Mouse (Mus musculus) CH12.LX (cell line): ENCODE data around the gene AC134908.4. TPM values are rescaled to one million over a fixed set of nuclear protein-coding genes. Genes with fewer than 3 reads are reported as not detected.

Experiments
- DNase-seq: peaks from one replicate; pipeline ENCODE4 v3.0.0-alpha.2; 2013; ENCODE audit errors: extremely low read depth
- H3K27ac ChIP-seq: 2 replicates; pipeline ENCODE4 v1.5.1; 2012; ENCODE audit warnings: low read depth, mild to moderate bottlenecking, control low read depth, moderate library complexity; ENCODE audit not compliant: insufficient read depth
- H3K27me3 ChIP-seq: replicated peaks from 2 replicates; pipeline ENCODE3; 2012; ENCODE audit warnings: inconsistent platforms
- H3K36me3 ChIP-seq, 2 experiments: replicated peaks in 1 of 2; 2 replicates each; pipeline versions ENCODE3 to v1.6.1; 2012; ENCODE audit warnings: inconsistent platforms in 1 of 2, low read length in 1 of 2, mild to moderate bottlenecking in 1 of 2, mixed read lengths in 1 of 2, moderate library complexity in 1 of 2; ENCODE audit not compliant: control insufficient read depth in 1 of 2, insufficient read depth in 1 of 2
- H3K4me1 ChIP-seq, 2 experiments: 2 replicates each; pipeline ENCODE4 v1.6.1; 2012; ENCODE audit warnings: inconsistent platforms in 1 of 2, moderate library complexity in 1 of 2; ENCODE audit not compliant: insufficient read depth in 2 of 2, control insufficient read depth in 1 of 2
- H3K4me2 ChIP-seq: 2 replicates; pipeline ENCODE4 v1.6.1; 2012; ENCODE audit warnings: low read depth, mild to moderate bottlenecking, control low read depth; ENCODE audit not compliant: poor library complexity, insufficient read depth, severe bottlenecking
- H3K4me3 ChIP-seq, 3 experiments: fragments of 150-350 bp in 1 of 3; sonication (generic) in 1 of 3; replicated peaks in 1 of 3; 2 replicates each; pipeline versions ENCODE3 to v1.5.1; 2011 to 2012; ENCODE audit warnings: low read depth in 2 of 3, low read length in 2 of 3, mild to moderate bottlenecking in 2 of 3, moderate library complexity in 2 of 3, control low read depth in 1 of 3, improper control_type of control experiment in 1 of 3, inconsistent platforms in 1 of 3, mixed read lengths in 1 of 3; ENCODE audit not compliant: poor library complexity in 1 of 3
- H3K79me2 ChIP-seq: replicated peaks from 2 replicates; pipeline ENCODE4 v1.6.1; 2012; ENCODE audit warnings: mild to moderate bottlenecking, moderate library complexity; ENCODE audit not compliant: control insufficient read depth, poor library complexity, insufficient read depth, severe bottlenecking; ENCODE audit errors: extremely low read depth
- H3K9ac ChIP-seq: 2 replicates; pipeline ENCODE4 v1.6.1; 2012; ENCODE audit warnings: low read depth, mild to moderate bottlenecking, control low read depth, moderate library complexity; ENCODE audit not compliant: insufficient read depth
- H3K9me3 ChIP-seq: replicated peaks from 2 replicates; pipeline ENCODE3; 2012; ENCODE audit warnings: low read length, inconsistent platforms, mixed read lengths
- CHD1 ChIP-seq: IDR thresholded peaks from 2 replicates; pipeline ENCODE4 v1.6.1; 2012; ENCODE audit warnings: low read depth, low read length, improper control_type of control experiment, inconsistent platforms
- CTCF ChIP-seq, 2 experiments: IDR thresholded peaks in 1 of 2; conservative IDR thresholded peaks in 1 of 2; 2 replicates each; pipeline ENCODE4 v1.5.1; 2011 to 2012; ENCODE audit warnings: low read depth in 2 of 2, low read length in 2 of 2, improper control_type of control experiment in 1 of 2, inconsistent platforms in 1 of 2, mild to moderate bottlenecking in 1 of 2, moderate library complexity in 1 of 2
- E2F4 ChIP-seq: IDR thresholded peaks from 2 replicates; pipeline ENCODE4 v1.6.1; 2011; ENCODE audit warnings: low read depth, low read length, improper control_type of control experiment; ENCODE audit not compliant: insufficient replicate concordance
- ELF1 ChIP-seq: IDR thresholded peaks from 2 replicates; pipeline ENCODE4 v1.6.1; 2014; ENCODE audit warnings: low read depth, mild to moderate bottlenecking, inconsistent platforms, low read length, improper control_type of control experiment
- EP300 ChIP-seq: IDR thresholded peaks from 2 replicates; pipeline ENCODE4 v1.6.1; 2011; ENCODE audit warnings: low read length, improper control_type of control experiment
- ETS1 ChIP-seq: conservative IDR thresholded peaks from 2 replicates; pipeline ENCODE4 v1.6.1; 2012; ENCODE audit warnings: low read depth, mild to moderate bottlenecking, inconsistent platforms, low read length, improper control_type of control experiment, moderate library complexity
- HCFC1 ChIP-seq: IDR thresholded peaks from 2 replicates; pipeline ENCODE4 v1.6.1; 2012; ENCODE audit warnings: low read depth, mild to moderate bottlenecking, inconsistent platforms, low read length, improper control_type of control experiment
- IRF4 ChIP-seq: IDR thresholded peaks from 2 replicates; pipeline ENCODE4 v1.6.1; 2014; ENCODE audit warnings: low read depth, mild to moderate bottlenecking, inconsistent platforms, low read length, improper control_type of control experiment
- JUN ChIP-seq: IDR thresholded peaks from 2 replicates; pipeline ENCODE4 v1.6.1; 2011; ENCODE audit warnings: low read depth, mild to moderate bottlenecking, low read length, improper control_type of control experiment, moderate library complexity; ENCODE audit not compliant: insufficient read depth
- JUND ChIP-seq: conservative IDR thresholded peaks from 2 replicates; pipeline ENCODE4 v1.6.1; 2011; ENCODE audit warnings: low read depth, low read length, improper control_type of control experiment
- MAFK ChIP-seq: IDR thresholded peaks from 2 replicates; pipeline ENCODE4 v1.6.1; 2011; ENCODE audit warnings: low read length, improper control_type of control experiment; ENCODE audit not compliant: insufficient replicate concordance
- MAX ChIP-seq: IDR thresholded peaks from 2 replicates; pipeline ENCODE4 v1.6.1; 2011; ENCODE audit warnings: low read length, improper control_type of control experiment
- MAZ ChIP-seq: IDR thresholded peaks from 2 replicates; pipeline ENCODE4 v1.6.1; 2012; ENCODE audit warnings: low read depth, mild to moderate bottlenecking, inconsistent platforms, low read length, improper control_type of control experiment, moderate library complexity
- MEF2A ChIP-seq: IDR thresholded peaks from 2 replicates; pipeline ENCODE4 v1.6.1; 2014; ENCODE audit warnings: low read depth, mild to moderate bottlenecking, inconsistent platforms, low read length, improper control_type of control experiment, borderline replicate concordance
- MYC ChIP-seq: IDR thresholded peaks from 2 replicates; pipeline ENCODE4 v1.6.1; 2011; ENCODE audit warnings: low read depth, mild to moderate bottlenecking, improper control_type of control experiment, low read length
- NRF1 ChIP-seq: IDR thresholded peaks from 2 replicates; pipeline ENCODE4 v1.6.1; 2014; ENCODE audit warnings: low read depth, mild to moderate bottlenecking, inconsistent platforms, low read length, improper control_type of control experiment, moderate library complexity
- PAX5 ChIP-seq: IDR thresholded peaks from 2 replicates; pipeline ENCODE4 v1.6.1; 2012; ENCODE audit warnings: low read length, inconsistent platforms, mixed read lengths
- POLR2A ChIP-seq: IDR thresholded peaks from 2 replicates; pipeline ENCODE4 v1.6.1; 2011; ENCODE audit warnings: low read depth, mild to moderate bottlenecking, improper control_type of control experiment, low read length
- POLR2AphosphoS2 ChIP-seq: IDR thresholded peaks from 2 replicates; pipeline ENCODE4 v1.6.1; 2011; ENCODE audit warnings: low read depth, low read length, improper control_type of control experiment
- RAD21 ChIP-seq: IDR thresholded peaks from 2 replicates; pipeline ENCODE4 v1.6.1; 2011; ENCODE audit warnings: low read depth, mild to moderate bottlenecking, low read length, improper control_type of control experiment, moderate library complexity
- SMC3 ChIP-seq: IDR thresholded peaks from 2 replicates; pipeline ENCODE4 v1.6.1; 2011; ENCODE audit warnings: low read depth, low read length, improper control_type of control experiment
- TBP ChIP-seq: conservative IDR thresholded peaks from 2 replicates; pipeline ENCODE4 v1.6.1; 2011; ENCODE audit warnings: low read depth, low read length, improper control_type of control experiment
- TCF12 ChIP-seq: IDR thresholded peaks from 2 replicates; pipeline ENCODE4 v1.6.1; 2014; ENCODE audit warnings: low read depth, mild to moderate bottlenecking, inconsistent platforms, low read length, improper control_type of control experiment
- UBTF ChIP-seq: IDR thresholded peaks from 2 replicates; pipeline ENCODE4 v1.6.1; 2012; ENCODE audit warnings: low read depth, mild to moderate bottlenecking, inconsistent platforms, low read length, improper control_type of control experiment, moderate library complexity
- USF1 ChIP-seq: IDR thresholded peaks from 2 replicates; pipeline ENCODE4 v1.6.1; 2014; ENCODE audit warnings: low read depth, mild to moderate bottlenecking, inconsistent platforms, low read length, improper control_type of control experiment
- USF2 ChIP-seq: conservative IDR thresholded peaks from 2 replicates; pipeline ENCODE4 v1.6.1; 2011; ENCODE audit warnings: low read depth, low read length, improper control_type of control experiment
- ZC3H11A ChIP-seq: IDR thresholded peaks from 2 replicates; pipeline ENCODE4 v1.6.1; 2012; ENCODE audit warnings: low read depth, mild to moderate bottlenecking, inconsistent platforms, low read length, improper control_type of control experiment
- ZKSCAN1 ChIP-seq: IDR thresholded peaks from 2 replicates; pipeline ENCODE4 v1.6.1; 2012; ENCODE audit warnings: low read depth, inconsistent platforms, low read length, improper control_type of control experiment, borderline replicate concordance
- ZMIZ1 ChIP-seq: IDR thresholded peaks from 2 replicates; pipeline ENCODE4 v1.6.1; 2012; ENCODE audit warnings: low read depth, mild to moderate bottlenecking, inconsistent platforms, low read length, improper control_type of control experiment
- ZNF384 ChIP-seq: IDR thresholded peaks from 2 replicates; pipeline ENCODE4 v1.6.1; 2012; ENCODE audit warnings: low read depth, low read length, improper control_type of control experiment, inconsistent platforms
- dilution Hi-C: fragments of 300-500 bp; cut with MboI; formaldehyde crosslinking; loops from 2 replicates; pipeline ENCODE4 v1.14.3; 2020; ENCODE audit warnings: low sequenced_read_pairs; ENCODE audit not compliant: extremely low pct_unique_long_range_greater_than_20kb, extremely low pct_ligation_motif_present
- in situ Hi-C: fragments of 300-500 bp; cut with MboI; formaldehyde crosslinking; loops from 3 replicates; pipeline ENCODE4 v1.14.3; 2019; ENCODE audit warnings: low sequenced_read_pairs, low pct_ligation_motif_present, low pct_unique_long_range_greater_than_20kb, mixed read lengths
- polyA plus RNA-seq: library from polyadenylated mRNA; unstranded; fragments of >175 nt; gene quantifications from 2 replicates; pipeline ENCODE4 v1.2.1, GENCODE M21; 2012; ENCODE audit warnings: low read depth; ENCODE audit not compliant: insufficient read length
- total RNA-seq, 2 experiments: library from RNA; depleted of rRNA; stranded (reverse); fragments of 300-350 nt in 1 of 2; fragments of >200 nt in 1 of 2; gene quantifications; 2 replicates each; pipeline ENCODE4 v1.2.3; 2012 to 2014

The AC134908.4 gene
- total and polyA plus RNA-seq, 3 experiments, result not detected

DNA sequence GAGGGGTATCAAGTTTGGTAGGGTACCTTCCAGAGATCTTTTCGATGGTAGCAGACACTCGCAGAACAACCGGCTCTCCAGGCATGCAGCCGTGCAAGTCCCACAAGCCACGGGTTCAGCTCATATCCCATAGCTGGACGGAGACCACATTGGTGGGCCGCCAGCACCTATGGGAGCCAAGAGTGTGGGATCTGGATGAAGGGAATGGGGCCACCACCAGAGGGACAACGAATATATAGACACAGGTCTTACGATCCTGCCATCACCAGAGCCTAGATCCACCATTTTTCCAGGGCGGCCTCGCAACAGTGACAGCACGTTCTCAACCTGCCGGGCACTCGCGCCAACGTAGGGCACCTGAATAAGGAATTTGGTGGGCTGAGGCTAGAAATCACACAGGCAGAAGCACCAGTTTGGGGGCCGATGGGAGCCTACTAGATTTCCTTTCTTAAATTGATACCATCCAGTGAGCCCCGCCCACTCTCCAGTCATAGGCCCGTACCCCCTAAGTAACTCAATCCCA lies 4.1 kb downstream of the AC134908.4 start:
- Histone ChIP-seq H3K4me3 (peak overlapping the region; percentile 67 to 83 (median 76)), H3K9ac (peak overlapping the region; percentile 42), H3K79me2 (0 out of 2 replicates have a peak, but pooled peaks cover 3% of the 10 kb centered on the region)
- TF ChIP-seq CHD1, result no peak
- TF ChIP-seq TCF12, result no peak
- no peak for TF ChIP-seq IRF4
- TF ChIP-seq ELF1, result no peak
- no peak for TF ChIP-seq ZKSCAN1
- TF ChIP-seq NRF1, result no peak
- no peak for TF ChIP-seq MAFK
- no peak for TF ChIP-seq POLR2A
- no peak for TF ChIP-seq UBTF
- TF ChIP-seq USF2, result no peak
- no peak for TF ChIP-seq JUN
- no peak for TF ChIP-seq MAZ
- no peak for TF ChIP-seq RAD21
- no peak for TF ChIP-seq E2F4
- TF ChIP-seq MAX, result no peak
- no peak for TF ChIP-seq MEF2A
- no peak for TF ChIP-seq POLR2AphosphoS2
- no peak for TF ChIP-seq ETS1
- TF ChIP-seq, all 38 proteins: peak for 0
- Histone ChIP-seq H3K27me3 (no peaks in the 10 kb centered on the region), H3K4me1 (peaks cover 14 to 29% of the 10 kb centered on the region in 2 experiments), H3K36me3 (peaks cover 17 to 50% of the 10 kb centered on the region in 2 experiments), H3K4me2 (peak overlapping the region; percentile 71), H3K9me3 (no peaks in the 10 kb centered on the region), H3K27ac (no peak overlapping the region)
- in situ Hi-C loops, result loop anchor here (10.0 kb wide), 1 partner anchor 57 kb away; the partner anchor contains the start of gene Mslnl
- dilution Hi-C loops, result no loop called here
- DNase-seq, result no peak

DNA sequence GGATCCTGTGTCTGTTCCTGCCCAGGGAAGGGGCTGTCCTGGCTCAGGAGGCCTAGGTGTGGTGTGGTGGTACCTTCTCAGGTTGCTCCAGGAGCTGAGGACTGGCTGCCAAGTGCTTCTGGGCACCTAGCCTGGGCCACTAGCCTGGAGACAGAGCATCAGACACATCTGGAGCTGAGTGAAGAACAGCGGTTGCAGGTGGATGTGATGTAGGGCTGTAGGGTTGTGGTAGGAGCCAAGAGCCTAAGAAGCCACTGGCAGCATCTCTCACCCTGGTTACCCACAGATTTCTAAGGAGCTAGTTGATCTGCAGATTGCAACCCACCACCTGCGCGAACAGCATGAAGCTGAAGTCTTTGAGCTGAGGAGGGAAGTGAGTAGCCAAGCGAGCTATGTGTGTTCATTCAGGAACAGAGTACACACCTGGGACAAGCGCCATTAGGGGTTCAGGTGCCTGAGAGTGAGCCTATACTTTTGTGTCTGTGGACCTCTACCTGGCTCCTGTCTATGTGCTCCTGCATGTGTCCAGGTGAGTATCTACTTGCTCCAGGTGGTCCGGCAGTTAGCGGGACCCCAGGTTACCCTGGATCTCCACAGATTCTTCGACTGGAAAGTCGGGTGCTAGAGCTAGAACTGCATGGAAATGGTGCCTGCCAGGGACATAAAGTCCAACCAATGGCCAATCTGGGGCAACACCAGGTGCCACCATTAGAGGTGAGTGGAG lies 8.5 kb downstream of the AC134908.4 start:
- no peaks in the 10 kb centered on the region for H3K27me3 ChIP-seq
- DNase-seq, result no peak
- peaks cover 41 to 70% of the 10 kb centered on the region in 2 experiments for H3K36me3 ChIP-seq
- in situ Hi-C loops (no loop called here), dilution Hi-C loops (no loop called here)
- no peaks in the 10 kb centered on the region for H3K9me3 ChIP-seq
- TF ChIP-seq PAX5 (no peak), E2F4 (no peak), ELF1 (no peak), JUN (no peak), USF2 (no peak), MYC (no peak), USF1 (no peak), SMC3 (no peak), EP300 (no peak), ZNF384 (no peak), CHD1 (no peak), JUND (no peak), ZMIZ1 (no peak), RAD21 (no peak), HCFC1 (no peak), NRF1 (no peak), ZC3H11A (no peak), TBP (no peak), CTCF (conservative IDR thresholded peaks at IDR 0.05 in 1 of 2, IDR thresholded peaks at IDR 0.05 in 1 of 2; ENCODE audit: low read depth in 2 of 2, low read length in 2 of 2) (no peak), POLR2A (no peak)
- H3K4me2 ChIP-seq, result no peak overlapping the region
- no peak overlapping the region for H3K9ac ChIP-seq
- no peak overlapping the region for H3K27ac ChIP-seq
- 0 out of 2 replicates have a peak, but pooled peaks cover 3% of the 10 kb centered on the region for H3K79me2 ChIP-seq
- peaks cover 7 to 27% of the 10 kb centered on the region in 2 experiments for H3K4me1 ChIP-seq
- H3K4me3 ChIP-seq, result no peak overlapping the region
